ENCODE assay signal across 32 mouse cellular contexts in genomic region chr17:63092774-63093173, GRCm38 (mm10).
DNase-seq lines count a peak whose midpoint lies in the region; ATAC-seq lines count a peak whose summit lies in the region.
"Had no signal": no experiment of that assay in that cellular context is flagged by ENCODE, and none has a peak within 500 bp of the region (broad histone marks: within the 10 kb centered on the region; RNA-seq: fewer than 3 reads in every experiment).

No protein-coding gene starts in this region.

- H3K4me3 ChIP-seq in kidney, embryonic 14.5 days (ENCODE audit: low read length) = no peak overlapping the region
- H3K4me3 ChIP-seq: erythroblast, embryonic 14.5 days; heart, embryonic 10.5 days; heart, embryonic 15.5 days; hindbrain, embryonic 12.5 days; limb, embryonic 10.5 days; limb, embryonic 15.5 days; neural tube, embryonic 13.5 days had no signal

- H3K36me3 ChIP-seq in kidney, embryonic 14.5 days (ENCODE audit: control insufficient read depth, insufficient read depth, low read length) = no peaks in the 10 kb centered on the region
- H3K36me3 ChIP-seq: heart, embryonic 10.5 days; heart, embryonic 15.5 days; hindbrain, embryonic 12.5 days; limb, embryonic 10.5 days; limb, embryonic 15.5 days; neural tube, embryonic 13.5 days had no signal

- no peaks in the 10 kb centered on the region for H3K27me3 ChIP-seq in kidney, embryonic 14.5 days (ENCODE audit: control insufficient read depth, insufficient read depth, low read length)
- H3K27me3 ChIP-seq: heart, embryonic 15.5 days; hindbrain, embryonic 12.5 days; limb, embryonic 15.5 days; neural tube, embryonic 13.5 days had no signal

- no peaks in the 10 kb centered on the region for H3K4me1 ChIP-seq in kidney, embryonic 14.5 days (ENCODE audit: control insufficient read depth, insufficient read depth, low read length)
- H3K4me1 ChIP-seq: heart, embryonic 15.5 days; hindbrain, embryonic 12.5 days; limb, embryonic 10.5 days; limb, embryonic 15.5 days had no signal

- DNase-seq in A20 (ENCODE audit: low read depth, low spot score) = peak; percentile 71
- peak; percentile 22 to 45 for DNase-seq in B cell, adult 2 months
- no peak for DNase-seq in kidney, postnatal 4 days
- DNase-seq in embryo, embryonic 11 days = no peak
- DNase-seq: adrenal gland, postnatal 14 days; cerebellum, adult 11-12 months; cerebellum, adult 9-11 months; kidney, adult 8-10 months; kidney, postnatal 36 days; layer of hippocampus, postnatal 36 days; lung, adult 2 months; lung, postnatal 10 days; right cerebral cortex, postnatal 14 days; thymus, postnatal 14 days had no signal

- H3K9me3 ChIP-seq in kidney, embryonic 14.5 days (ENCODE audit: control insufficient read depth, low read length) = no peaks in the 10 kb centered on the region; the same call in 1 of the 2 replicates
- H3K9me3 ChIP-seq: heart, embryonic 10.5 days; heart, embryonic 15.5 days; hindbrain, embryonic 12.5 days; limb, embryonic 10.5 days; limb, embryonic 15.5 days had no signal

- H3K27ac ChIP-seq in kidney, embryonic 14.5 days (ENCODE audit: low read depth, low read length) = no peak overlapping the region
- H3K27ac ChIP-seq: heart, embryonic 10.5 days; heart, embryonic 15.5 days; hindbrain, embryonic 12.5 days; hindbrain, postnatal 0 days; limb, embryonic 10.5 days; limb, embryonic 15.5 days; liver, embryonic 14.5 days; macrophage; neural tube, embryonic 13.5 days had no signal

- WGBS in kidney, embryonic 14.5 days = 69% methylated on average over 6 of the region's 6 CpGs

- no peak overlapping the region for H3K4me2 ChIP-seq in kidney, embryonic 14.5 days (replicated peaks; ENCODE audit: low read depth, low read length)
- H3K4me2 ChIP-seq: heart, embryonic 15.5 days; hindbrain, embryonic 12.5 days; limb, embryonic 15.5 days; midbrain, embryonic 11.5 days; neural tube, embryonic 13.5 days had no signal

- H3K9ac ChIP-seq in kidney, embryonic 14.5 days (ENCODE audit: low read depth, low read length) = no peak overlapping the region
- H3K9ac ChIP-seq: heart, embryonic 15.5 days; hindbrain, embryonic 12.5 days; limb, embryonic 15.5 days; liver, embryonic 14.5 days; neural tube, embryonic 13.5 days had no signal

- peak; percentile 43 for ATAC-seq in activated CD4-positive, CD25-positive, alpha-beta regulatory T cell, adult 4 months
- ATAC-seq in megakaryocyte progenitor cell, adult 5-6 weeks (replicated peaks; ENCODE audit: poor library complexity) = peak; percentile 84
- ATAC-seq in inflammation-experienced regulatory T-cells, adult 6 months = no peak
- no peak for ATAC-seq in kidney, embryonic 14.5 days (ENCODE audit: low FRiP score, low TSS enrichment)
- ATAC-seq: forebrain, embryonic 16.5 days; hindbrain, postnatal 0 days; intestine, embryonic 16.5 days; midbrain, embryonic 16.5 days had no signal

Comparison
In these comparisons a context has a peak if more than half of its experiments do, and no peak if none do; other contexts are left out.
1. DNase-seq: peak in A20 (single experiment) and B cell, adult 2 months (2 of 2); none in kidney, postnatal 4 days (0 of 2) and embryo, embryonic 11 days (single experiment).
2. ATAC-seq: peak in activated CD4-positive, CD25-positive, alpha-beta regulatory T cell, adult 4 months (single experiment) and megakaryocyte progenitor cell, adult 5-6 weeks (single experiment); none in inflammation-experienced regulatory T-cells, adult 6 months (single experiment) and kidney, embryonic 14.5 days (single experiment).